Mouse (Mus musculus) erythroblast, embryonic 14.5 days (primary cell): Measurements from ENCODE around the gene Uap1.

Source experiments
- GATA1 ChIP-seq: IDR thresholded peaks from 2 replicates; pipeline ENCODE4 v1.6.1; 2012; ENCODE audit warnings: low read length, inconsistent platforms, mixed read lengths
- TAL1 ChIP-seq: IDR thresholded peaks from 3 replicates; pipeline ENCODE4 v1.6.1; 2012; ENCODE audit warnings: low read length, inconsistent platforms, mixed read lengths

GRCm38 (mm10) chr1:170130962-170131361 lies 43.8 kb downstream of the Uap1 start:
- TF ChIP-seq TAL1 (no peak), GATA1 (no peak)
